ENCODE assay signal across 8 mouse cellular contexts in the genomic region with DNA sequence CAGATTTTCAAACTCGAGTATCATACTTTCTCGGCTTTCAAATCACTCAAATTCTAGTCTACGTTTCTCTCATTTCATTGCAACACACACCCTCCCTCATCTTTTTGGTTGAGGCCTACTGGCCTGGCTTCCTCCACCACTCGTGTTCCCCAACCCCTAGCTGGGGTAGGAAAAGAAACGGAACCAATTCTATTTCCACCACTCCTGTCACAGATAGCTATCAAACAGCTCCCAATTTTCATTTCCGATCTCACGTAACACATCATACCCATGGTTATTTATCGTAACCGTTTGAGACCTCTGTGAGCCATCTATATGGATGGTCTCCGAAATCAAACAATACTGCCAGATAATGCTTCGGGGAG. TPM values are rescaled to one million over a fixed set of nuclear protein-coding genes. Genes with fewer than 3 reads are reported as not detected.
A peak's percentile ranks its signal among the peaks of the same experiment; 100 is the strongest.
DNase-seq lines count a peak whose midpoint lies in the region; ATAC-seq and TF ChIP-seq lines count a peak whose summit lies in the region.

No protein-coding gene starts in this region.

- no peaks in the 10 kb centered on the region for H3K27me3 ChIP-seq in forebrain, embryonic 16.5 days (replicated peaks; ENCODE audit: control insufficient read depth, insufficient read depth, low read length)
- no peaks in the 10 kb centered on the region for H3K27me3 ChIP-seq in liver, embryonic 14.5 days (ENCODE audit: control insufficient read depth, insufficient read depth, low read length)

- H3K9ac ChIP-seq in forebrain, embryonic 16.5 days (replicated peaks; ENCODE audit: low read depth, low read length), result peak overlapping the region; percentile 97
- peak overlapping the region; percentile 95 for H3K9ac ChIP-seq in liver, embryonic 14.5 days (replicated peaks)

- ATAC-seq in forebrain, embryonic 16.5 days, result no peak
- ATAC-seq in liver, embryonic 14.5 days (ENCODE audit: insufficient read depth), result no peak

- no peak for TF ChIP-seq CTCF in liver, embryonic 14.5 days (IDR thresholded peaks at IDR 0.05; ENCODE audit: low read depth)

- H3K4me3 ChIP-seq in forebrain, embryonic 16.5 days (replicated peaks; ENCODE audit: low read length), result peak overlapping the region; percentile 98
- H3K4me3 ChIP-seq in liver, embryonic 14.5 days (ENCODE audit: insufficient read depth in 1 of 2, low read depth in 2 of 2, low read length in 2 of 2), result peak overlapping the region; percentile 78 to 99

- H3K9me3 ChIP-seq in forebrain, embryonic 16.5 days (ENCODE audit: control insufficient read depth, low read length), result no peaks in the 10 kb centered on the region
- H3K9me3 ChIP-seq in liver, embryonic 14.5 days (ENCODE audit: control insufficient read depth, low read length), result no peaks in the 10 kb centered on the region

- peaks cover 22% of the 10 kb centered on the region for H3K4me1 ChIP-seq in forebrain, embryonic 16.5 days (replicated peaks; ENCODE audit: control insufficient read depth, insufficient read depth, low read length)
- H3K4me1 ChIP-seq in liver, embryonic 14.5 days (replicated peaks; ENCODE audit: control insufficient read depth in 2 of 2, insufficient read depth in 2 of 2, low read length in 1 of 2), result peaks cover 3 to 10% of the 10 kb centered on the region in 2 experiments

- peak overlapping the region; percentile 78 for H3K4me2 ChIP-seq in forebrain, embryonic 16.5 days (ENCODE audit: low read length)
- peak overlapping the region; percentile 96 for H3K4me2 ChIP-seq in liver, embryonic 14.5 days (ENCODE audit: low read depth)

- DNase-seq in embryo, embryonic 10 days (ENCODE audit: low spot score), result peak; percentile 11
- DNase-seq in embryo, embryonic 10.5 days (ENCODE audit: low spot score), result no peak
- DNase-seq in 416B (ENCODE audit: low read depth), result peak; percentile 60
- DNase-seq in liver, embryonic 14.5 days (ENCODE audit: low read depth in 3 of 3, low spot score in 3 of 3), result no peak
- no peak for DNase-seq in thymus, postnatal 36 days
- no peak for DNase-seq in layer of hippocampus, postnatal 14 days (ENCODE audit: low spot score in 2 of 2)
- no peak for DNase-seq in right cerebral cortex, postnatal 10 days (ENCODE audit: low spot score in 2 of 2)

- H3K27ac ChIP-seq in forebrain, embryonic 16.5 days (ENCODE audit: low read length), result peak overlapping the region; percentile 97
- H3K27ac ChIP-seq in liver, embryonic 14.5 days, result no peak overlapping the region

- H3K36me3 ChIP-seq in forebrain, embryonic 16.5 days (ENCODE audit: control insufficient read depth, insufficient read depth), result no peaks in the 10 kb centered on the region
- H3K36me3 ChIP-seq in liver, embryonic 14.5 days (replicated peaks; ENCODE audit: control insufficient read depth, insufficient read depth, low read depth), result no peaks in the 10 kb centered on the region

- WGBS in forebrain, embryonic 16.5 days, result 15% methylated on average over 11 of the region's 11 CpGs
- WGBS in liver, embryonic 14.5 days (ENCODE audit: insufficient replicate concordance), result 22% methylated on average over 11 of the region's 11 CpGs

- TF ChIP-seq EP300 in liver, embryonic 14.5 days (IDR thresholded peaks at IDR 0.05; ENCODE audit: low read depth), result no peak

RNA-seq across cellular contexts. Expression of gene Npepps, which starts 1.4 kb away (rescaled TPM):
- 140 and 157 TPM in 2 replicates for polyA plus RNA-seq in forebrain, embryonic 16.5 days (2015; fragmentation: Nextera tagmentation; extraction: Ambion mirVana)
- 4.3 and 8.5 TPM in 2 replicates for polyA plus RNA-seq in liver, embryonic 14.5 days (2012; rRNA removed)
- polyA plus RNA-seq in liver, embryonic 14.5 days (2014; fragmentation: Nextera tagmentation; extraction: Ambion mirVana), result 14.4 and 15.1 TPM in 2 replicates
- total RNA-seq in layer of hippocampus, postnatal 14 days (2021), result 100 to 1,000 TPM; 138 TPM

RNA-seq across cellular contexts. Expression of gene Mrpl45, which starts 36.5 kb away (rescaled TPM):
- polyA plus RNA-seq in forebrain, embryonic 16.5 days (2015; fragmentation: Nextera tagmentation; extraction: Ambion mirVana), result 40.2 and 42.0 TPM in 2 replicates
- polyA plus RNA-seq in liver, embryonic 14.5 days (2012; rRNA removed), result 7.7 and 13.1 TPM in 2 replicates
- polyA plus RNA-seq in liver, embryonic 14.5 days (2014; fragmentation: Nextera tagmentation; extraction: Ambion mirVana), result 22.8 and 26.4 TPM in 2 replicates
- total RNA-seq in layer of hippocampus, postnatal 14 days (2021), result 10 to 100 TPM; 20.4 to 22.7 TPM

Comparison
In these comparisons a context has a peak if more than half of its experiments do, and no peak if none do; other contexts are left out.
1. DNase-seq: peak in embryo, embryonic 10 days (single experiment) and 416B (single experiment); none in embryo, embryonic 10.5 days (single experiment), liver, embryonic 14.5 days (0 of 3), thymus, postnatal 36 days (0 of 2), layer of hippocampus, postnatal 14 days (0 of 2) and right cerebral cortex, postnatal 10 days (0 of 2).